Mouse (Mus musculus) ovary, postnatal 36 days (tissue): ENCODE data around the gene Abcd2.

Source experiments
- DNase-seq: peaks from one replicate; pipeline ENCODE4 v3.0.0; 2022; ENCODE audit warnings: low spot score, mixed read lengths

The Abcd2 gene

GRCm38 (mm10) chr15:91191412-91192222 is at the start of gene Abcd2:
Gene Abcd2, minus strand, starts transcription at chr15:91191799.
- DNase-seq = peak; percentile 80

- no peak for DNase-seq
Measured at GRCm38 (mm10) chr15:91240683-91241335, 49.2 kb upstream of the Abcd2 start.

- DNase-seq = no peak
Measured at GRCm38 (mm10) chr15:91237294-91237693, 45.7 kb upstream of the Abcd2 start.

DNA sequence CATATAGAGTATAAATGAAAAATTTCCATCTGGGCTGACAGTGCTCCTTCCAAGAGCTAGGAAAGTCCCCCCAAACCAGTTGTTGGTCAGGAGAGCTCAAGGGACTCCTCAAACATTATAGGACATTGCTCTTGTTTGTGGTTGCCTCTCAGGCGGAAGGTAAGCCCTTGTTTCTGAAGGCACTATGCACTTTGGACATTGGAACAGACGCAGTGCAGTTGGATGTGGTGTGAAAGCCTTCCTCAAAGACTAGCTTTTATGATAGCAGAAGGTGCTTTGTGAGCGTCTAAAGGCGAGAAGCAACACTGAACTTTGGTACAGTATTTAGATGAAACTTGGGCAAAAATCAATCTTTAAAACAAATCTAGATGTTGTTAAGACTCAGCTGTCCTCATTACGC is 14.9 kb upstream of the Abcd2 start:
- no peak for DNase-seq

DNA sequence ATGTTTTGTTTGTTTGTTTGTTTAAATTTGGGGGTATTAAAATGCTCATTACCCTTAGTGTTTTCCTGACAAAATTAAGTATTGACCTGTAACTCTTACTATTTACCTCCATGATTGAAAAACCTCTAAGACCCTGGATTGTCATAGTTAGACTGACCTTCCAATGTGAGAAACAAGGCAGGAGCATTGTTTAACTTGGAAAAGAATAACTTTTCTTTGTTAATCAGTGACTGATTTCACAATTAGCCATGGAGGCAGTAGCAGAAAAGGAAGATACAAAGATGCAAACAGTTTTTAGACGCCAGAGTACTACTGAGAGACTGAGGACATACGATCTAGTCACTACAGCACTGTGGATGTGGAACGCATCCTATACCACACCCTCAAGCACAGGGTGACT is 11.9 kb upstream of the Abcd2 start:
- no peak for DNase-seq

- no peak for DNase-seq
Measured at GRCm38 (mm10) chr15:91202486-91202885, 10.9 kb upstream of the Abcd2 start.

DNA sequence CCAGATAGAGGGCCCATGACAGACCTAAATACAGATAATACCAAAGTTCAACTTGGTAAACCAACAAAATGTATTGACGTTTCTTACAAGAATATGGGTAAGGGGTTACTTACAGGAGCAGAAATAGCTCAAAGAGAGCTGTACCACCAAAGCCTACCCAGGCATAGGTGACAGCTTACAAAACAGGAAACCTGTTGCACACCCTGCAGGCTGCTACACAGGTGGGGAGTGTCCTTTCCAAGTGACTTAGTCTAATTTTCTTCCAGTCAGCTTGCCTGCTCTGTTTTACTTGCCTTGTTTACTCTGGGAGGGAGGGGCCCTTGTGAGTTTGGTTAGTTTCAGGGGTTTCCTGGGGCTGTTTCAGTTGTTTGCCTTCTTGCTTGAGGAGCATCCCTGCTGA is 9.2 kb upstream of the Abcd2 start:
- DNase-seq = no peak

- no peak for DNase-seq
Measured at GRCm38 (mm10) chr15:91199256-91199905, 7.8 kb upstream of the Abcd2 start, which contains the start of gene CN725425. Gene CN725425, plus strand, starts transcription at chr15:91199494.

GRCm38 (mm10) chr15:91192223-91192598 is 612 bp upstream of the Abcd2 start:
- no peak for DNase-seq

DNA sequence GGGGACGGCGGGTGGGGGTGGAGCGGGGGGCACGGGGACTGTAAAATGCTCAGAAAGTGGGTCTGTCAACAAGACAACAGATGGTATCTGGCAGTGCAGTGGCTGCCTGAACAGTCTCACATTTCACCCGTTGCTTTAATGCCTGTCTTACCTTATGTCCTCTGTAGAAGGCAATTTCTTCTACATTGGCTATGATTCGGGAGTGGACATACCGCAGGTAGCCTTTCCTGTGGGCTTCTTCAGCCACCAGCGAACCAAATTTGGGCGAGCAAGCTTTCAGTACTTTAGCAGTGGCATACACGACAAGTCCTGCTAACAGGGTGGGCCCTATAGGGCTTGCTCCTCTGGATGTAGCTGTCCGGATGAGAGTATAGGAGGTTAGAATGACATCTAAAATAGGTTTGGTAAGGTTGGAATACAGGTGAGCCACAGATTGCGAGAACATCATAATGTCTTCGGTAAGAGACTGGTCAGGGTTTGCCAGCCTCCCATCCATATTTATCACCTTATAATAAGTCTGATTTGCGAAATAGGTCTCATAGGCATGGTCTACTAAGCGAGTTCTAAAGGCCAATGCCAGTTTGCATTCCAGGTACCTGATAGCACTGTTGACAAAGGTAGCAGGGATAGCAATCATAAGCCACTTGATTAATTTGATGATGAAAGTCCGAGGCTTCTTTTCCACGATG is 936 bp downstream of the Abcd2 start:
- no peak for DNase-seq

- no peak for DNase-seq
Measured at GRCm38 (mm10) chr15:91190026-91190425, 1.6 kb downstream of the Abcd2 start.

DNA sequence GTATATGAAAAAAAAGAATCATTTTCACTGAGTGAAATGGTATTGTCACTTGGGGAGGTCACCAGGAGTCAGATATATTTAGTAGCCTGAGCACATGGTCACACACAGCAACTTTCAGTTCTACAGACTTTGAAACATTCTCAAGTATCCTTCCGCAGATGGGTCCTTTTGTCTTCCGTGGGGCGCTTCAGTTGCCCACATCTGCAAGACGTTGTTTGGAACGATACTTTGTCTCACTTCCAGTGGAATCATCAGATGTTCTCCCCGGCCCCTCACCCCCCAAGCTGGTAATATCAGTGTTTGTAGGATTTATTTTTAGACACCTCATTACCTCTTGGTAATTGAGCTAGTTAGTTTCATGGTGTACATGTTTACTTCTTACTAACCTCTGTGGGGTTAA is 5.2 kb downstream of the Abcd2 start:
- DNase-seq = no peak

- no peak for DNase-seq
Measured at GRCm38 (mm10) chr15:91179911-91180622, 11.5 kb downstream of the Abcd2 start.

DNA sequence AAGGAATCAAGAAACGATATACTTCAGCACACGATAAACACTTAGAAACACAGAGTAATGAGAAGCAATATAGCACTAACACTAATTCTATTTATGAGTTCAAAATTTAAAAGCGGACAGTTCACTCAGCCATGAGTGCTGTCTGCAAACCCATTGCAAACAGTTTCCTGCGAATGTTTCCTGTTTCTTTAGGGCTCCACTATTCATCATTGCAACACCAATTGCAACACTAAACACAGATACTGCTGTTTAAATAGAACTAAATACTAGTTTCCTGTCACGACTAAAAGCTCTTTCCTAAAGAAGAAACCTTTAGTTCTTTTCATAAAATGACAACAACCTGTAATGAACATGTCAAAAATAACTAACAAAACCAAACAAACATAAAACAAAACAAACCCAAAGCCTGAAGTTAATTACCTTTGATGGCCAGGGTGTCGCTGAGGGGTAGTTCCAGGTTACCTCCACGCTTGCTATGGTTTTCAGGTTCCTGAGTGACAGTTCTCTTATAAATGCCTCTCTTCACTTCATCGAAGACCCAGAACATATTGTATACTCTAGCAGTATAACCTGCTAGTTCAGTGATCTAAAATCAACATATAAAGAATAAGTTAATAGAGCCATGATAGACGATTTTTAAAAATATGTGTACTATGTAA is 12.8 kb downstream of the Abcd2 start:
- no peak for DNase-seq

- DNase-seq = no peak
Measured at GRCm38 (mm10) chr15:91172193-91172592, 19.4 kb downstream of the Abcd2 start.

GRCm38 (mm10) chr15:91171332-91171731 is 20.3 kb downstream of the Abcd2 start:
- DNase-seq = no peak

- no peak for DNase-seq
Measured at GRCm38 (mm10) chr15:91170602-91171328, 20.8 kb downstream of the Abcd2 start.

DNA sequence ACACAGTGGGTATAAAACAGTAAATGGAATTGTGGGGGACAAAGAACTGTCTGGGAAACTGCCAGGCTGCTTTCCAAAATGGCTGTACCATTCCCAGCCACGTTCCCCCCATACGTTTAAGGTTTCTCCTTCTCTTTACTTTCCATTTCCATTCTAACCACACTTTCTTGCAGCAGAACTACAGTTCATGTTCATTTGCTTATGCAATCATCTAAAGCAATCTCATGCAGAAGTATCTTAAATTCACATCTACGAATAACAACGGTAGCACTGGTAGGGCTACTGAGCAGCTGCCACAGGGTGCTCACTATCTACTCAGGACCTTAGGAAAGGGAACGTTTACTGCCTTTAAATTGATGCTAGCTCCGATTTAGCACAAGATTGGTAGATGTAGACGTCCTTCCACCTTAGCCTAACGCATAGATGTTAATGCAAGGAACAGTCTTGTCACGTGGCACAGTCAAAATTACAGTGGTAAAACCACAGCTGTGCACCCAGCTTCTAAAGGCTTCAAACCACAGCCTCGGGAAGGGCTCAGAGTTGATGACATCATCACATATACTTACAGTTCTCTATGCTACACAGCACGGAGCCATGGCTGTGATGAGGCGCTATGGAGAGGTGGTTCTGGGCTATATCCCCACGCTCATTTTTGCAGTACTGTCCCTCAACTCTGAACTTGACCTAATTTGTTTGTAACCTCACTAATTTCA is 23.6 kb downstream of the Abcd2 start:
- DNase-seq = no peak

DNA sequence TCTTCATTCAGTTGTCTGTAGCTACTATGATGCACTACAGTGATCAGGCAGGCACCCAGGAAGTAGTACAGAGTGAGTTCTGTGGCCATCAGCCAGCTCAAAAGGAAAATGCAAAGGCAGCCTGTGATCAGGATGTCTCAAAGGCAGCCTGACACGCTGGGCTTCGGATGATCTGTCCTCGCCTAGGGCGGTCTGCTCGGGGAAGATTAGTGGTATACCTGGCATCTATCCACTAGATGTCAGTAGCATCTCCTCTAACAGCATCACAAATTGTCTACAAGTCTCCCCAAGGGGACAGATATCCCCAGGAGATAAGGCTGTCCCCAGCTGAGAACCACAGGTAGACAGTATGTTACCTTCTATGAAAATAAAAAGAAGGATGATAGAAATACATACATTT is 26.6 kb downstream of the Abcd2 start:
- DNase-seq = peak; percentile 14

GRCm38 (mm10) chr15:91163454-91163853 is 28.1 kb downstream of the Abcd2 start:
- DNase-seq = no peak
